Mouse (Mus musculus) heart, adult 18-20 months (tissue): ENCODE data around the gene Parp6. TPM values are rescaled to one million over a fixed set of nuclear protein-coding genes. Genes with fewer than 3 reads are reported as not detected.

Source experiments
- DNase-seq, 2 experiments: peaks; one replicate each; pipeline ENCODE4 v3.0.0; 2021 to 2022; ENCODE audit warnings: mixed read lengths in 1 of 2
- total RNA-seq, 2 experiments: library from RNA; stranded (reverse); gene quantifications; 2 replicates each; pipeline ENCODE4 v1.2.3; 2021

Gene Parp6
- total RNA-seq, 2 experiments from 2014 or later, result 17.0 to 17.6 TPM

DNA sequence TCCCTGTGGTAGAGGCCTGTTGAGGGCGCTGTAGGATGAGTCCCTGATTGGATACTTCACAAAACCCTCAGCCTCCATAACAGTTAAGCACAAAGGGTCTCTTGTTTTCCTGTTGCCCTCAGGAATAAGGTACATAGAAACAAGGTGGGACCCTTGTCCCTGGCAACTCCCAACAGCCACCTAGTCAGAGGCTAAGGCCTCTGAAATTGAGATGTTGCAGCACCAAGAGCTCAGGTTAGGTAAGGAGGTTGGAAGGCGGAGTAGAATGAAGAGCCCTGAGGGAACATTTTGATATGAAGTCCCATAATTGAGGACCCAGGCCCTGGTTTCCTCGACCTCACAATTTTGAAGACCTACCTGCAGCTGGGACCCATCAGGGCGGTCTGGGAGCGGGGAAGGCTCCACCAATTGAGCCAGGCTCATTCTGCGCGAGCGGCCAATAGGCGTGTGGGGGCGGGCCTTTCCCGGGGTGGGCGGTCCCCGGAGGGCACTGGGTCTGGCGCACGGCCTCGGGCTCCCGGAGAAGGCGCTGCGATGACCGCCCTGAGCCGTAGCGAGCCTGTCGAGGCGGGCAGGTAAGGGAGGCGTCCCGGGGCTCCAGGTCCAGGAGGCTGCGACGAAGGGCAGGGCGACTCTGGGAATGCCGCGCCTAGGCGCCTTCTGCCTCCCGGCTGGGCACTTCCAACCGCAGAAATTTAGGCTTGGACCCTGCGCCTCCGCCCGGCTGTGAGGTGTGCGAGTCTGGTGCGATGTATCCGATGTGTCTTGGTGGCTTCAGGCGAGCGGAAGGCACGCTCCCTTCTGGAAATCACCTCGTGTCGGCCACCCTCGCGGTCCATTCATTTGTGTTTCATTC is 62.8 kb downstream of the Parp6 start, which contains the start of gene Gramd2:
Gramd2 (plus strand) TSS at position 467 of the 856 bp plus-strand sequence.
- peak; percentile 73 to 81 for DNase-seq

DNA sequence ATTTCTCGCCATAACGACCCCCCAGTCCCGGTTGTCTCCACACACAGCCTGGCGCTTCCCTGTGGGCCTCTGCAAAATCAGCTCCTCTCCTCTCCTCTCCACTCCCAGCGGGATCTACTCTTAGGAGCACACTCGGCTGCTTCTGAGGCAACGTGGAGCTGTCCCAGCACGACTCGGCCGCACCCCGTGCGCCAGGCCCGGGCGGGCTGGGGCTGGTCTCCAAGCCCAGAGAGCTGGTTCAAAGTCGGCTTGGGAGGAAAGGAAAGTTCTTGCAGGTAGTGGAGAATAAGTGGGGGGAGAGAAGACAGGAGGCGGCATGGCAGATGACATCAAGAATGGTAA is 63.4 kb downstream of the Parp6 start:
- no peak for DNase-seq

DNA sequence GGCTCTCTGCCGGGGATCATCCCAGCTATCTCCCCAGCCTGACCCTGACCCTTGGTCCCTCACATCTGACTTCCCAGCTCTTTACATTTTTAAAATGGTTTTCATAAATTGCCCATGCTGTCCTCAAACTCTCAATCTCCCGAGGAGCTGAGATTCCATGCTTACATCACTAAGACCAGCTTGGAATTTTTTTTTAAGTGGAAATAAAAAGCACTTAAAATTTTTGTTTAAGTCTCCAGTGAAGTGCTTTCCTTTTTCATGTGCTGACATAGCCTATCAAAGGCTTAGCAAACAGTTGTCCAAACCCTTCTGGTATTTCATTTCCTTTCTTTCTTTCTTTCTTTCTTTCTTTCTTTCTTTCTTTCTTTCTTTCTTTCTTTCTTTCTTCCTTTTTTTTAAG is 66.9 kb downstream of the Parp6 start:
- DNase-seq, result no peak

DNA sequence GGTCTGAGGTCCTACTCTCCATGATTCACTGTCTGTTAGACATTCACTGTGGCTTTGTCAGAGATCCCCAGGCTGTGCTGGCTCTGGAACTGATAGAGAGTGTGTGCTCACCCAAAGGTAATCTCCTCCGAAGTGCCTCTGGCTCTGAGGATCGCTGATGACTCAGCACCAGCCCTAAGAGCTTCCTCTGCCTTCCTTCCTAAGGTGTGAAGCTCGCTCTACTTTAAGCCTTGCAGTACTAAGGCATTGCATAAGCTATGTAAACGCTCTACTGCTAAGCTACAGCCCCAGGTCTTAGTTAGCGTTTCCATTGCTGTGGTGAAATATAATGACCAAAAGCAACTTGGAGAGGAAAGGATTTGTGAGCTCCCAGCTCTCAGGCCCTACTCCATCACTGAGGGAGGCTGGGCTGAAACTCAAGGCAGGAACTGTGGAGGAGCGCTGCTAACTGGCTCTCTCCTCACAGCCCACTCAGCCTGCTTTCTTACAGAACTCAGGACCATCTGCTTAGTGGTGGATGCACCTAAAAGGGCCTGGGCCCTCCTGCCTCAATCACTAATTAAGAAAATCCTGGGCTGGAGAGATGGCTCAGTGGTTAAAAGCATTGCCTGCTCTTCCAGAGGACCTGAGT is 70.4 kb downstream of the Parp6 start:
- DNase-seq, result no peak

DNA sequence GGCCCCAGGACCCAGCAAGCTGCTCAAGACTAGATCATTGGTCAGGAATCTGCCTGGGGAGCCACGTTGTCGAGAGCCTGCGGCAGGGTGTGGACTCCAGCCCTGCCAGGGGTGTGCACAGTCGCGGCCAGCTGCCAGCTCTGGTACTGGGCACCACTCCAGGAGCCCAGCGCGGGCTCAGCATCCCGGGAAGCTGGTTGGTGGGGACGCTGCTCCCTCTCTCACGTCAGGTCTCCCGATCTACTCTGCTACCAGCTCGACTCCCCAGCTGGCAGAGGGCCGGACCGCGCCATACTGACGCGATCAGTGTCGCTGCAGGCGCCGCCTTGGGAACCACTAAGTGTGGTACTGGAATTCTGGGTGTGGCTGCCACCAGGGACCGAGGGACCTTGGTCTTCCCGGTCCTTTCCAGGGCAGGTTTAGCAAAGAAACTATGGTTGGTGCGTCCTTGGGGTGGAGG is 74.6 kb downstream of the Parp6 start:
- DNase-seq, result peak; percentile 85 to 87

DNA sequence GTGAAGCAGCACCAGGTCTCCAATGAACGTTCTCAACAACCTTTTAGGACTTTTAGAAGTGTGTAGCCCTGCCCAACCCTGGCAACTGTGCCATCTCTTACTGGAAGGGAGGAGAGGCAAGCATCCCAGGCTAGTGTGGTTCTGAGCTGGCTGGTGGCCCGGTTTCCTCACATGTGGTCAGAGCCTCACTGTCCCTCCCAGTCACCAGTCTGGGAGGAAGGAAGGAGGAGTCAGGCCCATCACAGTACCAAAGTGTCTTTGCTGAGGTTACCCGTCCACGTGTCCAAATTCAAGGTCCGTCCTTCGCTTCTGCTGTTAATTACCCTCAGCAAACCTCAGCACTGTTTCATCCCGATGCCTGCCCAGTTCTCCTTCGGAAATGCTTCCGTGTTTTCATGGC is 75.1 kb downstream of the Parp6 start:
- peak in 1 of 2 experiments; percentile 41 for DNase-seq

DNA sequence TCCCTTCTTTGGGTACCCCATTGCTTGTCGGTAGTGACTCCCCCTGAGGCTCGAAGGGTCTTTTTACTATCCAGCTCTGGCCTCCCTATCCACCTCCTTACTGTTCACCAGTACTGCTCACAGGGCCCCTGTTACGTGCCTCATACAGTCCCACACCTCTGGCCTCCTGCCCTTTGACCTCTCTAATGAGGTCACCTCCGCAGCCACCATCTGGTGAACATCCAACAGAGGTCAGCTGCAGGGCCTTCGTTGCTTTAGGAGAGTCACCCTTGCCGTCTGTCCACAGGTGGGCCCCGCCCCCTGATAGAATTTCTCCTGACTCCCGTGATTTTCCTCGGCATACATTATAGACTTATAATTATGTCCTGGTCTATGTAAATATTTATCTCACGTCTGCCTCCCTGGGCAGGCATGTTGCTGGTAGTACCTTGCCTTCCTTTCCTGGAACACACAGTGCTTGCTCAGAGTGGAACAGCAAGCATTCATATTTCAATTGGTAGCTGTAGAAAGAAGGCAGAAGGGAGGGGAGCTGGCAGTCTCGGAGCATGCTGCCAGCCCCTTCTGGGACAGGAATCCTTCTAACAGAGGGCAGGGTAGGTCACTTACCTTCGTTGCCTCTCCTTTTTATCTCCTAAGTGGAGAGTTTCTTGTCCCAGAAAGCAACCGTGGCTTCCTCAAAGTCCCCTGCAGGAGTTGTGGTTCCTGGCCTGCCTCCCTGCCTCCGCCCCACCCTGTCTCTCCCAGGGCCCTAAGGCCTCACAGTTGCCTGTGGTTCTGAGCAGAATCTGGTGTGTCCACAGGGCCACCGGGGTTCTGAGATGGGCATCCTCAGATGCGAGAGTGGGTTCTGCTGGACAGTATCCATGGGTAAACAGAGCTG is 77.7 kb downstream of the Parp6 start:
- DNase-seq, result no peak

DNA sequence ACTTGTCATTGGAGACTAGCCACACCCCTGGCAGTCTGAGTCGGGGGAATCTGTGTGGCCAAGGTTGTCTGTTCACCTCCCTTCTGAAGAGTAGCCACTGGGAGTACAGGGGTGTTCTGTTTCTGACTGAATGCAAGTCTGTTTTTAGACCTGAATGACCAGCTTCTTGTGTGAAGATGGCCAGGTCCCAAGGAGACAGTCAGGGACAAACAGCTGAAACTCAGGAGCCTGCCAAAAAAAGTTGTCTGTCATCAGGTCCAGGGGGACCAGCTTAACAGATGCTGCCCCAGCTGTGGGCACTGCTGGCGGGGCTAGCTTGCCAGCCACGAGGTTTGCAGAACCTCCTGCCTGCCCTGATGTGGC is 78.3 kb downstream of the Parp6 start:
- peak in 1 of 2 experiments; percentile 12 for DNase-seq

DNA sequence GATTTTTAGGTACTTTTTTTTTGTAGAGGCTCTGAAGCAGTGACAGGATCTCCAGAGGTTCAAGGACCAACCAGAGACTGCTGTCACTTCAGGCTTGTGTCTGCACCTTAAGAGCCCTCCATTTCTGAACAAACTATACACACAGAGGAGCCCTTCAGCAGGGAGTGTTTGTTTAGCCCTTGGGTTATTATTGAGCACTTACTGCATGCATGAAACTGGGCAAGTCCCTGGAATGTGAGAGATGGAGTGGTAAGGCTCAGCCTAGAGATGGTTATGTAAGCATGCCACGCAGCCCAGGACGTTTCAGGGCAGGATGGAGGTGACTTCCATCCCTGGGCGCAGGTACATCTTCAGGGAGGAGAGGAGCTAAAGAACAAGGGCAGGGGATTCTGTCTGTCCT is 79.3 kb downstream of the Parp6 start:
- no peak for DNase-seq

Other genes starting within 250 kb of the Parp6 start
- 10 to 100 TPM; 79.2 to 94.4 TPM for gene Arih1, start 130.7 kb upstream of the Parp6 start, total RNA-seq
- 10 to 100 TPM; 49.6 to 54.9 TPM for gene Hexa, start 77.7 kb upstream of the Parp6 start, total RNA-seq
- gene Tmem202, start 77.4 kb upstream of the Parp6 start, total RNA-seq, result under 1 TPM; 0.40 to 0.93 TPM
- gene Celf6, start 39.4 kb upstream of the Parp6 start, total RNA-seq, result not detected
- gene Pkm, start 39.1 kb downstream of the Parp6 start, total RNA-seq, result 1,000 to 10,000 TPM; 1,130 to 1,266 TPM
- under 1 TPM in 1 of 2 experiments, not detected in 1; 0.28 TPM for gene Gramd2, start 62.9 kb downstream of the Parp6 start, total RNA-seq
- gene Senp8, start 133.4 kb downstream of the Parp6 start, total RNA-seq, result 10 to 100 TPM; 10.7 to 11.4 TPM
- gene Myo9a, start 133.6 kb downstream of the Parp6 start, total RNA-seq, result 10 to 100 TPM; 14.3 to 16.8 TPM